Mouse (Mus musculus) right cerebral cortex, adult 2 months (tissue): Measurements from ENCODE around the gene Ccdc88a.
"Not testable (repeated sequence)": the region's sequence is repeated elsewhere in the genome, so short reads cannot be mapped to it uniquely, and the experiment has no call there.

Source experiments
- DNase-seq, 2 experiments: peaks; one replicate each; pipeline ENCODE4 v3.0.0; 2021 to 2022; ENCODE audit warnings: low spot score in 2 of 2

Gene Ccdc88a

DNA sequence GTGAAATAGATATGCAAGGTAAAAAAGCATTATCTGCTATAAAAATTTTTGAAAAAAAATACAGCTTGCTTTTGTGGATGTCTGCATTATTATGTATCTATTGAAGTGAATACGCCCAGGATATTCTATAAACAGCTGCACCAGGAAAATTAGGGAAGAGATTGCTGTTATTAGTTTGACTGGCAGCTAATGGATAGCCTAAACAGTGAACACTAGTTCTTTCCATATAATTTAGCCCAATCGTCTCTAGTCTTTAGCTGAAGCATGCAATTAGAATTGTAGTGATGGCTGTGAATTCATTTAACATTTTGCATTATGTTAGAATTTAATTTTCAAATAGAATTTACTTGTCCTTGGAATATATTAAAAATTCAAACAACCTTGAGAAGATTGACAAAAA, 75.3 kb downstream of the Ccdc88a start:
- DNase-seq, result no peak

DNA sequence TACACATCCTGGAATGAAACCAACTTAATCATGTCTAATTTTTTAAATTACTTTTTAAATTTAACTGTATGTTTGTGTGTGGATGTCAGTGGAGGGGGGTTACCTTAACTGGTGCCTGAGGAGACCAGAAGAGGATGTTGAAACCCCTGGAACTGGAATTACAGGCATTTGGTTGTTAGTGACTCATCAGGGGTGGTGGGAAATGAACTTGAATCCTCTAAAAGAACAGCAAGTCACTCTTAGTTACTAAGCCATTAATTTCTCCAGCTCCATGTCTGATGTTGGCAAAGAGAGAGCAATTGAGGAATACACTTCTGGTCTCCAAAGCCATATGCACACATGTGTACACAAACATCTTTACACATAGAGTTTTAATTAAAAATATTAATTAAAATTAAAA, 101.2 kb downstream of the Ccdc88a start:
- no peak for DNase-seq

DNA sequence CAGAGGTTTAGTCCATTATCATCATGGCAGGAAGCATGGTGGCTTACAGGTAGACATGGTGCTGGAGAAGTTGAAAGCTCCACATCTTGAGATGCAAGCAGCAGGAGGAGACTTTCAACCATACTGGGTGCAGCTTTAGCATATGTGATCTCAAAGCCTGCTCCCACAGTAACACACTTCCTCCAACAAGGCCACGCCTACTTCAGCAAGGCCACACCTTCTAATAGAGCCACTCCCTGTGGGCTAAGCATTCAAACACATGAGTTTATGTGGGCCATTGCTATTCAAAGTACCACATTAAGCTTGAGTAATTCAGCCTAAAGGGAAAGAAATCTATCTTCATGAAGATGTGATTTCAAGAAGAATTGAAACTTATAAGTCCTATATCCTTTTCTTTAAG, 119.7 kb downstream of the Ccdc88a start:
- DNase-seq, result no peak

DNA sequence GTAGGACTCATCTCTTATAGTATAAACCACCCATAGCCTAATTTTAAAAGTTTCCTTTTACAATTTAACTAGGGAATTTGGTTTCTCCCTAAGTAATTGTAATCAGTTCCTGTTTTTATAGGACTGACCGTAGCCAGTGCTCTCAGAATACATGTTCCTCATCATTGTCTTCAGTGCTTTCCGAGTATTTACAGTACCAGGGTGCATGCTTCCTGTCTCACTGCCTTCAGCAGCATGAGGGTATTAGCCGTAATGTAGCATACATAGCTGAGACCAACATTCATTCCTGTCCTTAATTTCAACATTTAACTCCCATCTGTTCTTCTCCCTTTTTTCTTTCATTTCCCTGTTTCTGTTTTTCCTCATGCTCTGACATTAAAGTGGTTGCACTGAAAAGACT, 123.5 kb downstream of the Ccdc88a start:
- DNase-seq, result no peak

DNA sequence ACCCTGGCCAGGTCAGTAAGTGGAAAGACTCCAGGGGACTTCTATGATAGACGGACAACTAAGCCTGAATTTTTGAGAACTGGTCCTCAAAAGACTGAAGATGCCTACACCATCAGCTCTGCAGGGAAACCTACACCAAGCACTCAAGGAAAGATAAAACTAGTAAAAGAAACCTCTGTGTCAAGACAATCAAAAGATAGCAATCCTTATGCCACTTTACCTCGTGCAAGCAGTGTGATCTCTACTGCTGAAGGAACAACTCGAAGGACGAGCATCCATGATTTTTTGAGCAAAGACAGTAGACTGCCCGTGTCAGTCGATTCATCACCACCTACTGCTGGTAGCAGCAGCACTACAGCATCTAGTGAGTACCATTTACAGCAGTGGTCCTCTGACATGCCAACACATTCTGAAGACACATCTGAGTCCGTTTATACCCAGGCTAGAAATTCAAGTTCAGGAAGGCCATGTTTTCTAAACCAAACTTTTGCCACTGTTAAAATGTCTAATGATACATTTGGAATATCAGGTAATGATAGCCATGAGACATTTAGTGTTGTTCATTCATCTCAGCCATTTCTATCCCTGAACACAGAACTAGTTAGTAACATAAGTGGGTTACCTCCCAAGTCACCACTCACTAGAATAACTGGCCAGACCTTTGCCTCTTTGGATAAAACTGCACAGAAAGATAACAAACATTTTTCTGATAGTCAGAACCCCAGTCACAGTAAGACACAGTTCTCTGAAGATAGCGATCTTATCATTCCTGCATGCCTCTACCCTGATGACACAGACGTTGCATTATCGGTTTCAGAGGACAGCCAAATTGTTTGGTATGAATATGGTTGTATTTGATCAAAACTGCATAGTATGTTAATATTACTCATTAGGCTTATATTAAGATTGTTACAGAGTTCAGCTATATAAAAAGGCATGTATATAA, 130.8 kb downstream of the Ccdc88a start:
- DNase-seq, result no peak

DNA sequence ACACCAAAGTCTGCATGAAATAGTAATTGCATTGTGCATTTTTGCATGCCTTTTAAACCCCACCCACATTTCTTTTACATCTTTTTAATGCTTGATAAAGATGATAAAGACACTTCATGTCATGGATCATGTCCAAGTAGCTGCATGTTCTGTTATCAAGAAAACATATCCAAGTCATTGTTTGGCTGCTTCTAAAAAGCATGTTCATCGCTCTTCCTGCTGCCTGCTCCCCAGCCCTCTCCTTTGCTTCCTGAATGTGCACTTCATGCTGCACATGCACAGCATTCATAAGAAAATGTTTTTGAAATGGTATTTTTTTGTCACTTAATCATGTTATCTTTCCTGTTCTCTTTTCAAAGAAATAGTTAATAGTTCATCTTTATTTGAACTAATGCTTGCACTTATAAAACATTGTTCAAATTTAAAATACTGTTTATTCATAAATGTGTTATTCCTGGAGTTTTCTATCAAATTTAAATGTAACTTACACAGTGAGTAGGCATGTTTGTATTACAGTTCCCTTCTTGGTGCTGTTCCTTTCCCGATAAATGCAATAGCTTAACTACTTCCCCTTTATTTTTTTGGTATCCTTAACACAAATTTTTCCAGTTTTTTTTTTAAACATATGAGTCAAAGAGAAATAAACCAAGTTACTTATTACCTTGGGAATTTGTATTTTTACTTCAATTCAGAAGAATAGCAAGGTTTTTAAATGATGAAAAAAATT, 131.6 kb downstream of the Ccdc88a start:
- DNase-seq, result no peak

DNA sequence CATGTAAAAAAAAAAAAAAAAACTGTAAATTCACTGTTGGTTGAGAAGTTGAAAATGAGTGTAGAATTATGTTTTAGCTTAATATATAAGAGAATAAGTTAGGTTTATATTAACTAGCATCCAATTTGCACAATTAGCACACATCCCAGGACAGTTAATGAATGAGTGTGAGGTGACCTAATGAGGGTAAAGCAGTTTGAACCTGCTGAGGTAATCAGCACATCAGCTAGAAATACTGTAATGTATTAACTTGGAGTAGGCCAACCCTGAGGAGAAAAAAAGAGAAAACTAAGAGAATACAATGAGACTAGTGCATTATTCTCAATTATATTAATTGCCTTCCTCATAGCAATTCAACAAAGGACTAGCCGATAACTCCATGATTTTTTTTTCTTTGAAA, 136.0 kb downstream of the Ccdc88a start:
- DNase-seq, result no peak

DNA sequence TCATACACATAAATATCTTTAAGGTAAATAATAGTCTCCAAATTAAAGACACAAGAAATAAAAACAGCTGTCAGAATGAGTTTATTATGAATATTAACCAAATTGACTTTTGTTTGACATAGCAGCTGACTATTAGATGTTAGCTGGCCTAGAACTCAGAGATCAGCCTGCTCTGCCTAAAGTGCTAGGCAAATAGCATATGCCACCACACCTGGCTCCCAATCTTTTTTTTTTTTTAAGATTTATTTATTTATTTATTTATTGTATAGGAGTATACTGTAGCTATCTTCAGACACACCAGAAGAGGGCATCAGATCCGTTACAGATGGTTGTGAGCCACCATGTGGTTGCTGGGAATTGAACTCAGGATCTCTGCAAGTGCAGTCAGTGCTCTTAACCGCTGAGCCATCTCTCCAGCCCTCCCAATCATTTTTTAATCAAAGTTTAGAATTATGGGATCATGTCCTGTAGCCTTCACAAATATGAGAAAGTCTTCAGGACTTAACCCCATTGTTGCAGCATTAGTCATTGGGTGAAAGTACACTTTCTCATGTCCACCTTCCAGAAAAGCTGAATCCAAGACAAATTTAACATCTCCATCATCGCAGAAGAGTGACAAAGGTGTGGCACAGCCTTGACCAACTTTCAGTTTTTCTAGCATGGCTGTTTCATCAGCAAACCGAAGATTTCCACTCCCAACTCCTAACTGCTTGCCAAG, 139.5 kb downstream of the Ccdc88a start:
- DNase-seq, result no peak

DNA sequence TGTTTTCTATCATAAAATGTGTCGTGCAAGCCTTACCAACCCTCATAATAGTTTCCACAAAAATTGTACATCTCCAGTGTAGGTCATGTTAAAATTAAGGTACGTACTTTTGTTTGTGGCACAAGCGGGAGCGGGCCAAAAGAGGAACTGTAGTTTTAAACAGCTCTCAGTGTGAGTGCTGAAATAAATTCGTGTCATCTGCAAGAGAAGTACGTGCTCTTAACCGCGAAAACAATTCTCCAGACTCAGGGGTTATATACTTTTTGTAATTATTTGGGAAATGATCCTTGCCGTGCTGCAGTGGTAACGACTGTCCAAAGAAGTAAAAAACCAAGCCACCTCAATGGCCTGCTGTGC, 140.8 kb downstream of the Ccdc88a start:
- no peak for DNase-seq

DNA sequence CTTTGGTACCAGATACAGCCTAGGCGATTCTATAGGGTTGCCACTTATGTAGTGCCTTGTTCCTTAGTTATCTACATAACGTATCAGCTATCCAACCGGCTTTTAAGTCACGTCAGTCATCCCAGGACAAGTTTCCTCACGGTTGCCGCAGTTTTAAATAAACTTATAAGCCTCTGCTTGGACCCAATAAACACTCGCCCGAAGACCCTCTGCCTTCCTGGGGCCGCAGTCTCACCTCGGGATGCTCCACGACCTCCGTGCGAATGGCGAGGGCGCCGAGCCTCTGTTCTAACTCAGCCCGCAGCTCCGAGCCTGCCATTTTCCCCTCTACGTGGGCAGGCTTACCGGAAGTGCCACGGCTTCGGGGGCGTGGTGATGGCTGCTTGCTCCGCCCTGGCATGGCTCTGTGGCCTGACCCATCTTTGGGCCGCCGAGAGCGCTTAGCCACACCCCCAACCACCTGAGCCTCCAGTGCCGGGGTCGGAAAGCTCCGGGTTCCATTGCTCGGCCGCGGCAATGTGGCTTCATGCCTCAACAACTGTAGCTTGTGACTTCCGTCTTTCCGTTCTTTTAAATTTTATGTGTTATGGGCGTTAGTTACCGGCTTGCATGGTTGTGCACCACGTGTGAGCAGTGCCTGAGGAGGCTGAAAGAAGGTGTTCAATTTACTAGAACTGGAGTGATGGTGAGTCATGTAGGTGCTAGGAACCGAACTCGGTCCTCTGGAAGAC, 141.4 kb downstream of the Ccdc88a start, which contains the start of gene Prorsd1:
TSS of gene Prorsd1 (minus strand) at position 352 of the 731 bp plus-strand sequence.
- peak; percentile 53 to 61 for DNase-seq

DNA sequence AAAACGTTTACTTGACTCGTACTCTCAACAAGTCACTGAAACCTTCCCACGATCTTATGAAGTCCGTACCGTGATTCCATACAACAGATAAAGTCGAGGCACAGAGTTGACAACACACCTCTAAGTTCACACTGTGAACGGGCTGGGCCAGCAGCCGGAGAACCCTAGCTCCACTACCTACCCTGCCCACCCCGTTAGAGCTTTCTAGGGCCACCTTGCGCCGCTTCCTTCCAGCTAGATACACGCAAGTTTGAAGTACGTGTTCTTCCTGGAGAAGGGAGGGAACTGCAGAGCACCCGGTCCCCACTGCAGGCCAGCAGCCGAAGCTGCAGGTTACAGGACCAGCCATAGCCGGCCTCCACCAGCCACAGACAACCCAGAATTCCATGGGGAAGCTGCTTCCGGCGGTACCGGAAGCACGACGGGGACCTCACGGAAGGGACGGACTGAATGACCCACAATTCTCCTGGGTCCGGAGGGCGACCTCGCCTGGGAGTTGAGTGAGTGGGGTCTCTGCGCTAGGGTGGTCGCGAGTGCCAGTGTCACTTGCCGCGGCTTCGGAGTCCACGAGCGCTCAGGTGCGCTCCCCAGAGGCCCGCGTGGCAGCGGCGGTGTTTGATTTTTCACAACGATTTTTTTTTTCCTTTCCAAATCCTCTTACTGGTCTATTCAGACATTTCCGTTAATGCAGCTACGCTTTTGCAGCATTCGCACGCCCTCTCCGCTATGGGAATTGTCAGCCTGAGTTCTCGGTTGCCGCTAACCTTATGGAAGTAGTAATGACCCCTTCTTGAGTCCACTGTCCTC, 152.7 kb downstream of the Ccdc88a start, which contains the start of gene Mtif2:
TSS of gene Mtif2 (plus strand) at position 421 of the 807 bp plus-strand sequence.
- DNase-seq, result peak; percentile 77 to 84

DNA sequence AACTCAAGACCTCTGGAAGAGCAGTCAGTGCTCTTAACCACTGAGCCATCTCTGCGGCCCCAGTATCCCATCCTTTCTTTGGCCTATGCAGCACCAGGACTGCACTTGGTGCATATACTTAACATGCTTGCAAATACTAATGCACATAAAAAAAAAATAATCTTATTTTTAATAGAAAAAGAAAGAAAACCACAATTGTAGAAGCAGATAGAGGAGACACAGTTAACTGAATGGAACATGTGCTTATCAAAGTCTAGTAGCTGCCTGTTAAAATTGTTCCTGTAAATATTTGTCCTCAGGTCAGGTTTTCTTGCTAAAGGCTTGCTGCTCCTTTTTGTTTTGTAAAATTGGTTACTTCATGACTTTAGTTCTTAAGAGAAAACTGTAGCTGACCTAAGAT, 164.7 kb downstream of the Ccdc88a start:
- no peak for DNase-seq

DNA sequence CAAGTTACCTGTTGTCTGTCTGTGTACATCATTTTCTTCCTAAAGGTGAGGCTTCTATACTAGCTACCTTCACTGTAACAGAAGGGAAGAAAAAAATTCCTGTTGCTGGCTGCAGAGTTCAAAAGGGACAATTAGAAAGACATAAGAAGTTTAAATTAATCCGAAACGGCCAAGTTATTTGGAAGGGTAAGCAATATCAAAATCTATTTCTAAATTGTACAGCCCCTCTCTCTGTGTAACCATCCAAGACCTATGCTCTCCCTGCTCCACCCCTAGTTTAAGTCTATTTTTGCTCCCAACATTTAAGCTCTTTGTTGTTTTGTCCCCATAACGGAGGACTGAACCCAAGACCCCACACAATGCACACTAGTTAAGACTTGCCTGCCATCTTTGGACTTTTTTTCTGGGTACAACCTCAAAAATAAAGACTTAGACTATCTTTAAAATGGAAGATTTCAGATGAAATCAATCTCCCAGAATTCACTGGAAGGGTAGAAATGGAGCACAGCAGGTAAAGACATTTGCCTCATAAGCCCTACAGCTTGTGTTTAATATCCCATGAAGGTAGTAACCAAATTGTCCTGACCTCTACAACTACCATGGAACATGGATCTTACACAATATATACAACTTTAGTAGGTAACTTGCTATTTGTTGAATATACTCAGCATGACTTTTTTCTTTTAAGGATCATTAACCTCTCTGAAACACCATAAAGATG, 170.9 kb downstream of the Ccdc88a start:
- DNase-seq, result no peak

DNA sequence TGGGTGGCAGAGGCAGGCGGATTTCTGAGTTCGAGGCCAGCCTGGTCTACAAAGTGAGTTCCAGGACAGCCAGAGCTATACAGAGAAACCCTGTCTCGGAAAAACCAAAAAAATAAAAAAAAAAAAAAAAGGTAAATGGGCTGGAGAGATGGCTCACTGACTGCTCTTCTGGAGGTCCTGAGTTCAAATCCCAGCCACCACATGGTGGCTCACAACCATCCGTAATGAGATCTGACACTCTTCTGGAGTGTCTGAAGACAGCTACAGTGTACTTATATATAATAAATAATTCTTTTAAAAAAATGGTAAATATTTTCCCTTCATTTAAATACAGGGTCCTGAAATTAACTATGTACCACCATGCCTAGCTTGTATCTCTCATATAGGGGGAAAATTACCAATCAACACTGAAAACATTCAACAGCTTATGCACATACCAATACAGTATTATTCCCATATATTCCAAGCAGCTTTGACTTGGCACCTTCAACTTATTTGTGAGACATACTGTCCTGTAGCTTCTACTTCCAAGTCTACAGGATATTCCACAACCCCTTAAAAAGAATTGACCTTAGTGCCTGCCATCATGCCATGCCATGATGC, 171.8 kb downstream of the Ccdc88a start:
- not testable (repeated sequence) for DNase-seq

DNA sequence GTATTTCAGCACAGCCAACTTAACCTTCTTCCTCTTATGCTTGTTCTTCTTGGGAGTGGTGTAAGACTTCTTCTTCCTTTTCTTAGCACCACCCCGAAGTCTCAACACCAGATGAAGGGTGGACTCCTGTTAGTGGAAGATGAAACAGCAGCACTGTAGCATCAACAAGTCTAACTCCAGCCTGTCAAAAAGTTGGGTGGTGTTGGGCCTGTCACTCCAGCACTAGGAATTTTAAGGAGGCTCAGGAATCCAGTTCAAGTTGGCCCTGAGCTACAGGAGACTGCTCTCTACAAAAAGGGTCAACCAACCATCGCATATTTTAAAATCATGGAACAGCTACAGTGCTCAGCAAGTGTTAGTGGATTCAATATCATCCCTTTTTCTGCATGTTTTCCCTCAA, 172.8 kb downstream of the Ccdc88a start:
- not testable (repeated sequence) for DNase-seq

DNA sequence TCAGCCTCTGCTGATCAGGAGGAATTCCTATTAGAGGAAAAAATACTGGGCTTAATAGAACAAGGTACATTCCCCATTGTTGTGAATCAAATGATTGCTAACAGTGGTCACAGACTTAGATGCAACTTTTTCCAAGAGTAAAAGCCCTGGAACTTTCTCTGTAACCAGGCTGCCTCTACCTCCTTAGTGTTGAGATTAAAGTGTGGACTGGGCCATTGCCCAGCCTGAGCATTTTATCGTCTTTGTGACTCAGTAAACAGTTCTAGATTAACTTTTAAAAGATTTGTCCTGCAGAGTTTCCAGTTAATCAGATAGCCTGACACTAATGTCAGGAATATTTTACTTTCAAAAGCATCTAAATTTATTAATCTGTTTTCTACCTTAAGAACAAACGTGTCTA, 173.3 kb downstream of the Ccdc88a start:
- no peak for DNase-seq

DNA sequence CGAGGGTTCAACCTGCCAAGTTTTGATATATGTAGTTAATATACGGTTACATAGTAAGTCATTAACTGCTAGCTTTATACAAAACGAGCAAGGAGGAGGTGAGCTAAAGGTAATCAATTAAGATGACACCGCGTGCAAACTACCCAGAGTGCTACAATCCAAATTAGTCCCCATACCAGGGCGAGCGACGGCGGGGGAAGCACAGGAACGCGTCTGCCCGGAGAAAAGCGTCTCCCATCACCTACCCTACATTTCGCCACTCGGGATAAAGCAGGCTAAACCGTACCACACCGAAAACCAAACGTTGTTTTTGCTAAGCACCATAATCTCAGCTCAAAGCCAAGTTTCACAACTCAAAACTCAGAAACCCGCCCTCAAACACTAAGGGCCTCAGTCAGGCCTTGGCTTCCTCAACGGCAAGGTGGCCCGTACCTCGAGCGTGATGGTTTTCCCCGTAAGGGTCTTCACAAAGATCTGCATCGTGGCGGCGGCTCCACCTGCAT, 173.8 kb downstream of the Ccdc88a start:
- DNase-seq, result no peak

DNA sequence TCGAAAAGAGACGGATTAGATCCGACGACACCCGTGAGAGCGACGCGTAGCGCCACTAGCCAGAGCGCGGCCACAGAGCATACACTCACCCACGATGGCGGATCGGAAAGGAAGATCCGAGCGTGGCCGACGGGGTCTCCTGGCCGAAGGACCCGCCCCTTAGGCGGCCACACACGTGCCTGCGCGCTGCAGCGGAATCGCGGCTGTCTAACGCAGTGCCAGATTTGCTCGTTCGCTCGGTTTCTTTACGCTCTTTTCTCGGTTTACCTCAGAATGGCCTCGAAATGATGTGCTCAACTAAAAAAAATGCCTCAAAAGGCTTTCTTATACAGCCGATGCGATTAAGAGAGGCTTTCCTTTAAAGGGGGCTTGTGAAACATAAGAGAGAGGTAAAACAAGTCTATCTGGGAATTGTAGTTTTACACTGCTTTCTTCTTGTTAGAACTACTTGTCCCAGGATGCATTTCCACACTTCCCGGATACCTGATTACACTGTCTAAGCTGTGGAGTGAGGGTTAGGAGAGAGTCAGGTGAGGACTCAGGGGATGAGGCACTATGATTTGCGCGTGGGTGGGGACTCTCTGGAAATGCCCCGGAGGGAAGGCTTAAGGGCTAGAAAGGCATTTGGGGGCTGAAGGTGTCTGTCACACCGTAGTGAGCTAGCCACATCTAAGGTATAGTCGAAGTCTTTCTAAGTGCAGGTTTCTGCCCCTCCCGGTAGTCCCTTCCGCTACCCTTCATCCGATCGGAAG, 174.5 kb downstream of the Ccdc88a start, which contains the start of the genes Clhc1 and Rps27a:
TSS of gene Clhc1 (plus strand) at position 199 of the 752 bp plus-strand sequence.
TSS of gene Rps27a (minus strand) at position 358 of the 752 bp plus-strand sequence.
- DNase-seq, result peak; percentile 92 to 94
